Mouse (Mus musculus): Measurements from ENCODE around the gene Il2rb. TPM values are rescaled to one million over a fixed set of nuclear protein-coding genes. Genes with fewer than 3 reads are reported as not detected.

The Il2rb gene
- polyA plus RNA-seq, 1 experiment from 2014 or later, result 0.04 TPM

GRCm38 (mm10) chr15:78466809-78467208, 28.3 kb downstream of the Il2rb start:
- WGBS, result 38% methylated on average over 6 of the region's 6 CpGs
- H3K36me3 ChIP-seq, result no peaks in the 10 kb centered on the region
- no peak overlapping the region for H3K9ac ChIP-seq
- ATAC-seq (ENCODE audit: extremely low read depth, insufficient number of reproducible peaks, low FRiP score, low TSS enrichment), result 0 out of 2 replicates have a peak, but pooled peaks have one; percentile 26
- peaks cover 23% of the 10 kb centered on the region for H3K4me1 ChIP-seq
- no peak overlapping the region for H3K27ac ChIP-seq (replicated peaks)
- H3K27me3 ChIP-seq (replicated peaks), result peaks cover 7% of the 10 kb centered on the region; the same call in 1 of the 2 replicates
- no peaks in the 10 kb centered on the region for H3K9me3 ChIP-seq
- H3K4me2 ChIP-seq, result no peak overlapping the region
- H3K4me3 ChIP-seq, result no peak overlapping the region

- H3K27me3 ChIP-seq (replicated peaks), result peaks cover 10% of the 10 kb centered on the region; the same call in 1 of the 2 replicates
- H3K9me3 ChIP-seq, result no peaks in the 10 kb centered on the region
- H3K27ac ChIP-seq (replicated peaks), result no peak overlapping the region
- 37% methylated on average over 2 of the region's 2 CpGs for WGBS
- no peak overlapping the region for H3K4me3 ChIP-seq
- H3K4me2 ChIP-seq, result no peak overlapping the region
- H3K36me3 ChIP-seq, result no peaks in the 10 kb centered on the region
- H3K9ac ChIP-seq, result no peak overlapping the region
- no peak for ATAC-seq (ENCODE audit: extremely low read depth, insufficient number of reproducible peaks, low FRiP score, low TSS enrichment)
- peaks cover 8% of the 10 kb centered on the region for H3K4me1 ChIP-seq
These were observed 32.1 kb downstream of the Il2rb start for GRCm38 (mm10) chr15:78462981-78463380.

- H3K4me3 ChIP-seq, result no peak overlapping the region
- H3K27ac ChIP-seq (replicated peaks), result no peak overlapping the region
- 72% methylated on average over 10 of the region's 10 CpGs for WGBS
- H3K9me3 ChIP-seq, result no peaks in the 10 kb centered on the region
- H3K4me1 ChIP-seq, result peaks cover 7% of the 10 kb centered on the region; the same call in 1 of the 2 replicates
- H3K4me2 ChIP-seq, result no peak overlapping the region
- no peak for ATAC-seq (ENCODE audit: extremely low read depth, insufficient number of reproducible peaks, low FRiP score, low TSS enrichment)
- H3K36me3 ChIP-seq, result no peaks in the 10 kb centered on the region
- H3K27me3 ChIP-seq (replicated peaks), result peaks cover 7% of the 10 kb centered on the region; the same call in 1 of the 2 replicates
- H3K9ac ChIP-seq, result no peak overlapping the region
These were observed 37.9 kb downstream of the Il2rb start for GRCm38 (mm10) chr15:78457193-78457592.

GRCm38 (mm10) chr15:78456051-78456450, 39.0 kb downstream of the Il2rb start:
- H3K4me3 ChIP-seq, result no peak overlapping the region
- H3K9ac ChIP-seq, result no peak overlapping the region
- no peaks in the 10 kb centered on the region for H3K36me3 ChIP-seq
- no peak overlapping the region for H3K4me2 ChIP-seq
- peaks cover 12% of the 10 kb centered on the region; the same call in 1 of the 2 replicates for H3K4me1 ChIP-seq
- no peaks in the 10 kb centered on the region for H3K9me3 ChIP-seq
- ATAC-seq (ENCODE audit: extremely low read depth, insufficient number of reproducible peaks, low FRiP score, low TSS enrichment), result no peak
- H3K27me3 ChIP-seq (replicated peaks), result no peaks in the 10 kb centered on the region
- no peak overlapping the region for H3K27ac ChIP-seq (replicated peaks)
- WGBS, result 53% methylated on average over 7 of the region's 7 CpGs

GRCm38 (mm10) chr15:78455168-78455567, 39.9 kb downstream of the Il2rb start:
- Histone ChIP-seq H3K36me3 (no peaks in the 10 kb centered on the region), H3K4me2 (no peak overlapping the region), H3K9me3 (no peaks in the 10 kb centered on the region), H3K4me1 (peaks cover 19% of the 10 kb centered on the region), H3K27ac (replicated peaks) (no peak overlapping the region), H3K27me3 (replicated peaks) (no peaks in the 10 kb centered on the region), H3K9ac (peak overlapping the region; percentile 11; the same call in 1 of the 2 replicates), H3K4me3 (no peak overlapping the region)
- WGBS, result 47% methylated on average over 4 of the region's 4 CpGs
- no peak for ATAC-seq (ENCODE audit: extremely low read depth, insufficient number of reproducible peaks, low FRiP score, low TSS enrichment)

GRCm38 (mm10) chr15:78452929-78453328, 42.1 kb downstream of the Il2rb start:
- H3K27me3 ChIP-seq (replicated peaks), result no peaks in the 10 kb centered on the region
- H3K9me3 ChIP-seq, result no peaks in the 10 kb centered on the region
- peaks cover 38% of the 10 kb centered on the region for H3K4me1 ChIP-seq
- no peaks in the 10 kb centered on the region for H3K36me3 ChIP-seq
- ATAC-seq (ENCODE audit: extremely low read depth, insufficient number of reproducible peaks, low FRiP score, low TSS enrichment), result no peak
- H3K4me3 ChIP-seq, result no peak overlapping the region
- H3K4me2 ChIP-seq, result no peak overlapping the region
- no peak overlapping the region for H3K9ac ChIP-seq
- 62% methylated on average over 3 of the region's 3 CpGs for WGBS
- no peak overlapping the region for H3K27ac ChIP-seq (replicated peaks)

- Histone ChIP-seq H3K4me3 (no peak overlapping the region), H3K4me2 (no peak overlapping the region), H3K27me3 (replicated peaks) (no peaks in the 10 kb centered on the region), H3K9me3 (no peaks in the 10 kb centered on the region), H3K27ac (replicated peaks) (no peak overlapping the region), H3K9ac (no peak overlapping the region), H3K4me1 (peaks cover 47% of the 10 kb centered on the region), H3K36me3 (no peaks in the 10 kb centered on the region)
- 59% methylated on average over 2 of the region's 2 CpGs for WGBS
- ATAC-seq (ENCODE audit: extremely low read depth, insufficient number of reproducible peaks, low FRiP score, low TSS enrichment), result no peak
These were observed 43.9 kb downstream of the Il2rb start for GRCm38 (mm10) chr15:78451201-78451600.

GRCm38 (mm10) chr15:78450419-78450768, 44.7 kb downstream of the Il2rb start:
- H3K4me1 ChIP-seq, result peaks cover 47% of the 10 kb centered on the region
- H3K4me2 ChIP-seq, result no peak overlapping the region
- H3K4me3 ChIP-seq, result no peak overlapping the region
- no peaks in the 10 kb centered on the region for H3K27me3 ChIP-seq (replicated peaks)
- no peak overlapping the region for H3K9ac ChIP-seq
- peak overlapping the region; percentile 87 for H3K27ac ChIP-seq (replicated peaks)
- no peaks in the 10 kb centered on the region for H3K9me3 ChIP-seq
- WGBS, result 81% methylated on average over 6 of the region's 6 CpGs
- no peaks in the 10 kb centered on the region for H3K36me3 ChIP-seq
- 0 out of 2 replicates have a peak, but pooled peaks have one; percentile 7 for ATAC-seq (ENCODE audit: extremely low read depth, insufficient number of reproducible peaks, low FRiP score, low TSS enrichment)

- H3K9me3 ChIP-seq, result no peaks in the 10 kb centered on the region
- peak overlapping the region; percentile 7; the same call in 1 of the 2 replicates for H3K4me2 ChIP-seq
- H3K9ac ChIP-seq, result peak overlapping the region; percentile 78
- no peak overlapping the region for H3K4me3 ChIP-seq
- WGBS, result 15% methylated on average over 7 of the region's 7 CpGs
- peak overlapping the region; percentile 87 for H3K27ac ChIP-seq (replicated peaks)
- H3K4me1 ChIP-seq, result peaks cover 41% of the 10 kb centered on the region
- no peaks in the 10 kb centered on the region for H3K27me3 ChIP-seq (replicated peaks)
- H3K36me3 ChIP-seq, result no peaks in the 10 kb centered on the region
- ATAC-seq (ENCODE audit: extremely low read depth, insufficient number of reproducible peaks, low FRiP score, low TSS enrichment), result peak; percentile 51
These were observed 45.2 kb downstream of the Il2rb start for GRCm38 (mm10) chr15:78449694-78450418.

GRCm38 (mm10) chr15:78449131-78449530, 45.9 kb downstream of the Il2rb start:
- H3K4me1 ChIP-seq, result peaks cover 42% of the 10 kb centered on the region
- H3K9ac ChIP-seq, result peak overlapping the region; percentile 78
- no peak for ATAC-seq (ENCODE audit: extremely low read depth, insufficient number of reproducible peaks, low FRiP score, low TSS enrichment)
- H3K4me2 ChIP-seq, result 0 out of 2 replicates have a peak overlapping the region, but pooled peaks have one; percentile 7
- WGBS, result 37% methylated on average over 6 of the region's 6 CpGs
- H3K36me3 ChIP-seq, result no peaks in the 10 kb centered on the region
- H3K27ac ChIP-seq (replicated peaks), result peak overlapping the region; percentile 87
- no peaks in the 10 kb centered on the region for H3K9me3 ChIP-seq
- H3K4me3 ChIP-seq, result no peak overlapping the region
- no peaks in the 10 kb centered on the region for H3K27me3 ChIP-seq (replicated peaks)

GRCm38 (mm10) chr15:78447746-78448535, 47.1 kb downstream of the Il2rb start:
- Histone ChIP-seq H3K36me3 (no peaks in the 10 kb centered on the region), H3K27ac (replicated peaks) (peak overlapping the region; percentile 87), H3K9me3 (no peaks in the 10 kb centered on the region), H3K4me3 (peak overlapping the region; percentile 45), H3K27me3 (replicated peaks) (peaks cover 9% of the 10 kb centered on the region; the same call in 1 of the 2 replicates), H3K4me2 (peak overlapping the region; percentile 75), H3K9ac (peak overlapping the region; percentile 78), H3K4me1 (peaks cover 51% of the 10 kb centered on the region)
- no peak for ATAC-seq (ENCODE audit: extremely low read depth, insufficient number of reproducible peaks, low FRiP score, low TSS enrichment)
- WGBS, result under 1% methylated on average over 22 of the region's 22 CpGs

Measured in heart, embryonic 13.5 days (tissue).